Mouse (Mus musculus): ENCODE results near the gene Tle3. TPM values are rescaled to one million over a fixed set of nuclear protein-coding genes. Genes with fewer than 3 reads are reported as not detected.

Gene Tle3
- polyA plus RNA-seq, 1 experiment = 39.1 TPM

- H3K27me3 ChIP-seq (ENCODE audit: control insufficient read depth, insufficient read depth, insufficient read length) = no peaks in the 10 kb centered on the region
- peaks cover 10% of the 10 kb centered on the region for H3K79me2 ChIP-seq (ENCODE audit: control insufficient read depth, insufficient read depth)
- H3K79me3 ChIP-seq (ENCODE audit: low read depth) = peaks cover 10% of the 10 kb centered on the region
- peaks cover 80% of the 10 kb centered on the region for H3K36me3 ChIP-seq (ENCODE audit: control insufficient read depth, insufficient read depth)
- TF ChIP-seq MYOG (IDR thresholded peaks at IDR 0.05; ENCODE audit: control insufficient read depth, extremely low read depth, insufficient read length) (no peak), USF1 (IDR thresholded peaks at IDR 0.05; ENCODE audit: low read depth) (no peak), MAX (IDR thresholded peaks at IDR 0.05) (no peak), MYOD1 (IDR thresholded peaks at IDR 0.05; ENCODE audit: control insufficient read depth, insufficient read length, low read depth) (no peak), CTCF (IDR thresholded peaks at IDR 0.05; ENCODE audit: control insufficient read depth, insufficient read depth, insufficient read length) (no peak), CEBPB (IDR thresholded peaks at IDR 0.05; ENCODE audit: low read depth) (no peak), FOSL1 (IDR thresholded peaks at IDR 0.05; ENCODE audit: insufficient read depth, low read length, poor library complexity, severe bottlenecking) (no peak)
- H3ac ChIP-seq (ENCODE audit: control insufficient read depth, insufficient read length, low read depth) = no peak overlapping the region
- no peak overlapping the region for H3K4me3 ChIP-seq (ENCODE audit: insufficient read depth, poor library complexity, severe bottlenecking)
Measured at GRCm38 (mm10) chr9:61403866-61404614, 31.9 kb downstream of the Tle3 start.

- Histone ChIP-seq H3K27me3 (ENCODE audit: control insufficient read depth, insufficient read depth, insufficient read length) (no peaks in the 10 kb centered on the region), H3K4me3 (ENCODE audit: insufficient read depth, poor library complexity, severe bottlenecking) (no peak overlapping the region), H3K79me2 (ENCODE audit: control insufficient read depth, insufficient read depth) (peaks cover 8% of the 10 kb centered on the region), H3K36me3 (ENCODE audit: control insufficient read depth, insufficient read depth) (peaks cover 80% of the 10 kb centered on the region), H3K79me3 (ENCODE audit: low read depth) (peaks cover 8% of the 10 kb centered on the region), H3ac (ENCODE audit: control insufficient read depth, insufficient read length, low read depth) (no peak overlapping the region)
- TF ChIP-seq MYOD1 (IDR thresholded peaks at IDR 0.05; ENCODE audit: control insufficient read depth, insufficient read length, low read depth) (no peak), CTCF (IDR thresholded peaks at IDR 0.05; ENCODE audit: control insufficient read depth, insufficient read depth, insufficient read length) (no peak), MAX (IDR thresholded peaks at IDR 0.05) (no peak), USF1 (IDR thresholded peaks at IDR 0.05; ENCODE audit: low read depth) (no peak), CEBPB (IDR thresholded peaks at IDR 0.05; ENCODE audit: low read depth) (no peak), MYOG (IDR thresholded peaks at IDR 0.05; ENCODE audit: control insufficient read depth, extremely low read depth, insufficient read length) (no peak), FOSL1 (IDR thresholded peaks at IDR 0.05; ENCODE audit: insufficient read depth, low read length, poor library complexity, severe bottlenecking) (no peak)
Measured at GRCm38 (mm10) chr9:61404615-61404980, 32.4 kb downstream of the Tle3 start.

DNA sequence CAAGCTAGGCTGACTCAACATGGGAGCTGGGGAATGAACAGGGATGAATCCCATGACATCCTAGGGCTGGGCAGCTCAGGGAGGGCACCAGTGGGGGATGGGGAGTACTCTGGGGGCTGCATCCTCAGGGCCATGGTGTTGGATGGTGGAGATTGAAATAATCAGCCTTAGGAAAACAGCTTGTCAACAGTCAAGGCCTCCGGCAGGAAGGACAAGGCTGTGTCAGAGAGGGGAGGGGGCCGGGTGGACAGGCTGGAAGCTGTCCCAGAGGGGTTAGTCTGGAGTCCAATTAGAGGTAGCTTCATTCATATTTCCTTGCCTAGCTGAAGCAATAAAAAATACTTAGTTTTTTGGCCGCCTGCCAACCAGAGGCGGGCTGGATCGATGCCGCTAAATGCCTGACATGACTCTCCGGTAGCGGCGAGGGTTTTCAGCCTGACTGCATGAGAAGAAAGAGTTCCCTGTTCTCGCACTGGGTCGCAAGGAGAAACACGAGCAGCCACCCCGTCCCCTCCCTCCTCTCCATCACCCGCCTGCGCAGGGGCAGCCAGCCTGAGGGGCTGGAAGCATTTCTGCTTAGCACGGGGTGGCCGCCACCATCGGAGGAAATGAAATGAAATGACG, 32.9 kb downstream of the Tle3 start:
- H3K27me3 ChIP-seq (ENCODE audit: control insufficient read depth, insufficient read depth, insufficient read length) = no peaks in the 10 kb centered on the region
- peaks cover 8% of the 10 kb centered on the region for H3K79me2 ChIP-seq (ENCODE audit: control insufficient read depth, insufficient read depth)
- H3K36me3 ChIP-seq (ENCODE audit: control insufficient read depth, insufficient read depth) = peaks cover 81% of the 10 kb centered on the region
- H3ac ChIP-seq (ENCODE audit: control insufficient read depth, insufficient read length, low read depth) = no peak overlapping the region
- H3K4me3 ChIP-seq (ENCODE audit: insufficient read depth, poor library complexity, severe bottlenecking) = no peak overlapping the region
- H3K79me3 ChIP-seq (ENCODE audit: low read depth) = peaks cover 6% of the 10 kb centered on the region
- TF ChIP-seq MAX (IDR thresholded peaks at IDR 0.05) = no peak
- no peak for TF ChIP-seq USF1 (IDR thresholded peaks at IDR 0.05; ENCODE audit: low read depth)
- no peak for TF ChIP-seq CTCF (IDR thresholded peaks at IDR 0.05; ENCODE audit: control insufficient read depth, insufficient read depth, insufficient read length)
- TF ChIP-seq MYOG (IDR thresholded peaks at IDR 0.05; ENCODE audit: control insufficient read depth, extremely low read depth, insufficient read length) = no peak

DNA sequence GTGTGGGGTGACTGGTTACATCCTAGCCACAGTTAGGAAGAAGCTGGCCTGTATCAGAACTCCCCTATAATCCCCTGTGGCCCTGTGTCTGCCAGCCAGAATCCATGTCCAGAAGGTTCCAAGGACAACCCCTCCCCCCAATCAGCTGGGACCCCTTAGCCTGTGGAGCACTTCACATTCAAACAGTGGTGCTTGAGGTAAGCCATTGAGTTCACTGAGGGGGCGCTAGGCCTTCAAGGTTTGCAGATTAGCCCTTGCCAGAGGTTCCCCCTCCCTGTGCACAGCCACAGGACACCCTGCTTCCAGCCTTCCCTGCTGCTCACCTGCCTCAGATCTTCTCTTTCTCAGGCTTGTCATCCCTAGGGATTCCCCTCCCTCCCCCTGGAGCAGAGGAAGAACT, 34.2 kb downstream of the Tle3 start:
- H3K27me3 ChIP-seq (ENCODE audit: control insufficient read depth, insufficient read depth, insufficient read length) = no peaks in the 10 kb centered on the region
- TF ChIP-seq MAX (IDR thresholded peaks at IDR 0.05) = no peak
- no peak for TF ChIP-seq MYOG (IDR thresholded peaks at IDR 0.05; ENCODE audit: control insufficient read depth, extremely low read depth, insufficient read length)
- no peak for TF ChIP-seq CTCF (IDR thresholded peaks at IDR 0.05; ENCODE audit: control insufficient read depth, insufficient read depth, insufficient read length)
- TF ChIP-seq USF1 (IDR thresholded peaks at IDR 0.05; ENCODE audit: low read depth) = no peak
- no peak for TF ChIP-seq CEBPB (IDR thresholded peaks at IDR 0.05; ENCODE audit: low read depth)
- no peaks in the 10 kb centered on the region for H3K79me2 ChIP-seq (ENCODE audit: control insufficient read depth, insufficient read depth)
- H3K4me3 ChIP-seq (ENCODE audit: insufficient read depth, poor library complexity, severe bottlenecking) = no peak overlapping the region
- H3K36me3 ChIP-seq (ENCODE audit: control insufficient read depth, insufficient read depth) = peaks cover 87% of the 10 kb centered on the region
- no peak overlapping the region for H3ac ChIP-seq (ENCODE audit: control insufficient read depth, insufficient read length, low read depth)
- H3K79me3 ChIP-seq (ENCODE audit: low read depth) = peaks cover 1% of the 10 kb centered on the region

GRCm38 (mm10) chr9:61409046-61409445, 36.9 kb downstream of the Tle3 start:
- Histone ChIP-seq H3K79me3 (ENCODE audit: low read depth) (no peaks in the 10 kb centered on the region), H3K27me3 (ENCODE audit: control insufficient read depth, insufficient read depth, insufficient read length) (no peaks in the 10 kb centered on the region), H3ac (ENCODE audit: control insufficient read depth, insufficient read length, low read depth) (no peak overlapping the region), H3K79me2 (ENCODE audit: control insufficient read depth, insufficient read depth) (no peaks in the 10 kb centered on the region), H3K36me3 (ENCODE audit: control insufficient read depth, insufficient read depth) (peaks cover 87% of the 10 kb centered on the region), H3K4me3 (ENCODE audit: insufficient read depth, poor library complexity, severe bottlenecking) (no peak overlapping the region)
- TF ChIP-seq CTCF (IDR thresholded peaks at IDR 0.05; ENCODE audit: control insufficient read depth, insufficient read depth, insufficient read length) = no peak
- no peak for TF ChIP-seq MYOG (IDR thresholded peaks at IDR 0.05; ENCODE audit: control insufficient read depth, extremely low read depth, insufficient read length)
- TF ChIP-seq USF1 (IDR thresholded peaks at IDR 0.05; ENCODE audit: low read depth) = no peak
- no peak for TF ChIP-seq FOSL1 (IDR thresholded peaks at IDR 0.05; ENCODE audit: insufficient read depth, low read length, poor library complexity, severe bottlenecking)
- TF ChIP-seq MAX (IDR thresholded peaks at IDR 0.05) = no peak
- TF ChIP-seq MYOD1 (IDR thresholded peaks at IDR 0.05; ENCODE audit: control insufficient read depth, insufficient read length, low read depth) = no peak
- no peak for TF ChIP-seq CEBPB (IDR thresholded peaks at IDR 0.05; ENCODE audit: low read depth)
